Mouse (Mus musculus) ES-CJ7 (cell line): Measurements from ENCODE around the gene Gpr50.

Source experiments
- DNase-seq: peaks from one replicate; pipeline ENCODE4 v3.0.0; 2011; ENCODE audit warnings: low read depth, low spot score

Gene Gpr50

DNA sequence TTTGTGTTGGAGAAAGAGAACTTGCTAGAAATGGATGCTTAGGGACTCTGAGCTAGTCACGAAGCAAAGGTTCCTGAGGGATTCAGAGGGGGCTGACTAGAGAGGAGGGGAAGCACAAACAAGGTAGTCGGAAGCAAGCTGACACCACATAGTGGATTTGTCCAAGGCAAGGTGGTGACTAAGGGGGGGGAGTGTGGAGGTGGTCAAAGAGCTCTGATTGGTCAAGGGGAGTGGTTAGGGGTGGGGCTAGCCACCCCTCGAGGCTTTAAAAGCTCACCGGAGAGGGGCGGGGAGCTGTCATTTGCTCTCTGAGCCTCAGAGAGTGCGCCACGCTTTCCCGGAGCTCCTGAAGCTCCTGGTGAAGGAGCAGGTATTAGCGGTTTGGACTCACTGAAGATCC lies at the start of gene Gpr50:
Gene Gpr50, plus strand, starts transcription at position 294 of the 400 bp plus-strand sequence.
- peak; percentile 40 for DNase-seq

DNA sequence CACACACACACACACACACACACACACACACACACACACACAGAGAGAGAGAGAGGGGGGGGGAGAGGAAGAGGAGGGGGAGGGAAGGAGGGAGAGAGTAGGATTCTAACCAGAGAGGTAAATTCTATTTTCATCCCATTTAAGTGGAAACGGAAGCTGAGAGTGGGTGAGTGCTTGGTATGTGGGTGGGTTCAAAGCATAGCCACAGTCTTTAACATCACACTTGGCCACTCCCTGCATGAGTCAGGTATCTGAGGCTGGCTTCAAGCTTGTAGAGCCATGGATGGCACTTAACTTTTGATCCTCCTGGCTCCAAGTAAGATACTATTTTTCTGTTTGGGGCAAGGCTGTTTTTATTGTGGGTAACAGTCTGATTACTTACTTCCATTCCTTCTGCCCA lies 41.2 kb upstream of the Gpr50 start:
- DNase-seq: peak; percentile 23

DNA sequence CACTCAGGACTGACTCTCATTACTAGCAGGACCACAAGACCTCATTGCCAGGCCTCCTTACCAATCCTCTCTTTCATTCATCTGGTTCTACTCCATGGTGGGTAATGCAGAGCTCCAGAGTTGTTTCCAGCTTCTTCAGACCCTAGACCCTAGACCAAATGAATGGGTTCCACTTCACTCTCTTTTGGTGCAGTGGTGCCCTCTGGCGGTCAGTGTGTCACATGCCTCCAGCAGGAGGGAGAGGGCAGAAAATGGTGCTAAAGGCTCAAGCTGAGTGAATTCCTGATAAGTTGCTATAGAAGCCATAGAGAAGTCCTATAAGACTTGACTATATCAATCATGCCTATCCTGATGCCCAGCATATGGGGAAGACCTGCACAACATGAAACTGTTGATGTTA lies 39.6 kb upstream of the Gpr50 start:
- DNase-seq: peak; percentile 44

DNA sequence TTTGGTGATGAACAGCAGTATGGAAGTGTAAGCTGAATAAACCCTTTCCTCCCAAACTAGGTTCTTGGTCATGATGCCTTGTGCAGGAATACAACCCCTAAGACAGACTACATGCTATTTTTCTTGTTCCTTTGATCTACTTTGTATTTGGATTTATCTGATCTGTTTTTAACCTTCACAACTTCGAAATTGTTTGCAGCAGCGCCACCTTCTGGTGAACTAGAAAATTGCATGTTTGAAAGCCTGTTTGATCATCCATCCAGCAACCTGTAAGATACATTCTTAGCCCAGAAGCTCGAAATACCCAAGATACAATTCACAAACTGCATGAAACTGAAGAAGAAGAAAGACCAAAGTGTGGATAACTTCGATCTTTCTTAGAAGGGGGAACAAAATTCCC lies 35.2 kb upstream of the Gpr50 start:
- peak; percentile 15 for DNase-seq

DNA sequence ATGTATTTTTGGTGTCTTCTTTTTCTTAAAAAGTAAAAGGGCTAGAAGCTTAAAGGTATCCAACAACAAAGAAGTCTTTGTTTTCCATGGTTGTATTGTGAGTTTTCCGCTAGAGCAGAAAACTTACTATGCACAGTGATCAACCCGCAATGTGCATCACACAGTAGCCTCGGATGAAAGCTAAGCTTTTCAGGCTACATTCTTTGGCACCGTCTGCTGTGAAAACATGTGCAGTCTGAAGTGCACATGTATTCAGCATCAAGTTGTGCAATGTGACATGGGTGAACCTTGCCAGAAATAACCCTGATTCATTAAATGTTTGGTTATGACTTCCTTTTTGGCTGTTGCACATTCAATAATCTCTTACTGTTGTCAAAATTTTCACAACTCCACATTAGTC lies 32.8 kb upstream of the Gpr50 start:
- DNase-seq: no peak

- DNase-seq: no peak
These were observed 32.3 kb upstream of the Gpr50 start for GRCm38 (mm10) chrX:71631130-71631529.

GRCm38 (mm10) chrX:71647958-71648357 lies 15.5 kb upstream of the Gpr50 start:
- DNase-seq: peak; percentile 14

DNA sequence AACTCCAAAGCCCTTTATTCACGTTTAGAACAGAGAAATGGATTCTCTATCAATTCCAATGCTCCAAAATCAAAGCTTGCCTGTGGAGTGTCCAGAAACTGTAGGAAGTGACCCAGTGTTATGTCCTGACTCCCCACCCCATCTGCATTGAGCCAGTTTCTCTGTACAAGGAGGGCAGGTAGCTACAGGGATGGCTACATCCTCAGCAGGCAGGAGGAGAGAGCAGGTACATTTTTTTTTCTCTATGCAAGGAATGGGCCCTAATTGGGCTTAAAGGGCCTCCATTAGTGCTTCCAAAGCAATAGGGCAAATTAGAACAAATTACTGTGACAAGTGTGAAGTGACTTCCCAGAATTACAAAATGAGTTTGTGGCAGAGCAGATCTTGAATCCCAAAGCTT lies 15.0 kb upstream of the Gpr50 start:
- no peak for DNase-seq

- DNase-seq: peak; percentile 12
These were observed 14.5 kb upstream of the Gpr50 start for GRCm38 (mm10) chrX:71648848-71649454.

DNA sequence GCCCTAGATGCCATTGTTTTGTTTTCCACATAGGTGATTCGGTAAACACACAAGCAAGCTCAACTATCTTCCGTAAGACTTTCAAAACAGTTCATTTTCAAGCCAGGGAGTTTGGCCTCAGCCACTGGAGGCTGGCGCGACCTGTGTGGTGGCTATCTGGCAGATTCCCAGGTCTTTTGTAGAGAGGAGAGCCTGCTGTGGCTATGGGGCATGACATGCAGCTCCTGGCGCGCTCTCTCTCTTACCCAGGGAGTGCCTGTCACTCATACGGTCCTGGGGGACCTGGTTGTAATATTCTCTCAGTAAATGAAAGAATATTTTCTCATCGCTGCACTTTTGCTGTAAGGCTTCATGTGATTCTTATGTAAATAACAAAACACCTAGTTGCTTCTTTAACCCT lies 13.5 kb upstream of the Gpr50 start:
- no peak for DNase-seq

DNA sequence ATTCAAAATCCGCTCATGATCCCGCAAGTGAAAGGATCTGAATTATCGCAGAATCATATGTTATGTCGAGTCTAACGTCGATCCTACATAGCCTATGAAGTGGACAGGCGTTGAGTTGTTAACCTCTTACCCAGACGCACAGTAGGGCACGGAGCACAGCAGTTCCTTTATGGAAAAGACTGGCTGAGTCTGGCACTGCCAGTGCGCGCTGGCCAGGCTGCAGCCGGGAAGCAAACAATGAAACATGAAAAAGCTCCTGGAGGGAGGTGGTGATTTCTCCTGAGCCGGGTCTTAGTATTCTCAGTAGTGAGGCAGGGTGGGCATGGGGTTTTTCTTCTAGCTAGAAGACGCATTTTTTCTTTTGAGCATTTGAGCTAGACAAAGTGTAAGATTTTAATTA lies 1.7 kb upstream of the Gpr50 start:
- no peak for DNase-seq

DNA sequence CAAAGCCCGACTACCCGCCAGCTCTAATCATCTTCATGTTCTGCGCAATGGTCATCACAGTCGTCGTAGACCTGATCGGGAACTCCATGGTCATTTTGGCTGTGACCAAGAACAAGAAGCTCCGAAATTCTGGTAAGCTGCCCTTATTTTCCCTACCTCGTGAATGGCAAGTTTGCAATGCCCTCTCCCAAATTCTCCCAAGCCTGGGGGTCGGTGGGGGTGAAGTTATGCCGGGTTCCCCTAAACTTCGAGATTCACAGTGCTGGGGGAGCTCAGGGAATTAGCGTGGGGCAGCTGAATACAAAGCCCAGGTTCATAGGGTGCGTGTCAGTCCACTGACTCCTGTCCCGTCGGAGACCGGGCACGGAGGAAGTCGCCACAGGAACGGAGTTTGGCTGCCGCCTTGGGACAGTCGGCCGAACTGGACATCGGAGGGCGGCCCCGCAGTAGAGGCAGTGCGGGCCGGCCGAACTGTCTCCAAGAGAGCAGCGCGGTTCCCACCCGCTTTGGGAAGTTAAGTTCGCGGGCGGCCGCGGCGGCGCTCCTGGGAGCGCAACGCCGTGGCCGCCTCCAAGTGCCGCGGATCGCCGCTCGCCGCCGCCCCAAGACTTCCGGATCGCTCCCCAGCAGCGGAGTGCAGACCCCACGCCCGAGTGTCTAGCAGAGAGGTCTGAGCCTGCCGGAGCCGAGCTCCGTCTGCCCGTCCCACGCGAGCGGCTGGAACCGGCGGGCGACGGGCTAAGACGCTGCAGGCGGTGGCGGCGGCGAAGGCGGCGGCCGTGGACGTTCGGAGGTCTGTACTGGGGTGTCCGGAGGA lies 612 bp downstream of the Gpr50 start:
- peak; percentile 4 for DNase-seq

- DNase-seq: peak; percentile 28
These were observed 1.2 kb downstream of the Gpr50 start for GRCm38 (mm10) chrX:71664688-71665026.

GRCm38 (mm10) chrX:71670254-71670653 lies 6.8 kb downstream of the Gpr50 start:
- peak; percentile 60 for DNase-seq

- DNase-seq: peak; percentile 62
These were observed 37.5 kb downstream of the Gpr50 start for GRCm38 (mm10) chrX:71700817-71701469.
